Mouse (Mus musculus) urinary bladder, adult 2 months (tissue): ENCODE results near the gene Csdc2. TPM values are rescaled to one million over a fixed set of nuclear protein-coding genes. Genes with fewer than 3 reads are reported as not detected.
A peak's percentile ranks its signal among the peaks of the same experiment; 100 is the strongest.

ENCODE experiments used
- DNase-seq: peaks from one replicate; pipeline ENCODE4 v3.0.0; 2022; ENCODE audit warnings: low spot score
- polyA plus RNA-seq: library from polyadenylated mRNA; depleted of rRNA; stranded (reverse); fragments of >200 nt; gene quantifications from 2 replicates; pipeline ENCODE4 v1.2.3, GENCODE M21; 2012

The Csdc2 gene
- polyA plus RNA-seq, 1 experiment, result 20.2 TPM

DNA sequence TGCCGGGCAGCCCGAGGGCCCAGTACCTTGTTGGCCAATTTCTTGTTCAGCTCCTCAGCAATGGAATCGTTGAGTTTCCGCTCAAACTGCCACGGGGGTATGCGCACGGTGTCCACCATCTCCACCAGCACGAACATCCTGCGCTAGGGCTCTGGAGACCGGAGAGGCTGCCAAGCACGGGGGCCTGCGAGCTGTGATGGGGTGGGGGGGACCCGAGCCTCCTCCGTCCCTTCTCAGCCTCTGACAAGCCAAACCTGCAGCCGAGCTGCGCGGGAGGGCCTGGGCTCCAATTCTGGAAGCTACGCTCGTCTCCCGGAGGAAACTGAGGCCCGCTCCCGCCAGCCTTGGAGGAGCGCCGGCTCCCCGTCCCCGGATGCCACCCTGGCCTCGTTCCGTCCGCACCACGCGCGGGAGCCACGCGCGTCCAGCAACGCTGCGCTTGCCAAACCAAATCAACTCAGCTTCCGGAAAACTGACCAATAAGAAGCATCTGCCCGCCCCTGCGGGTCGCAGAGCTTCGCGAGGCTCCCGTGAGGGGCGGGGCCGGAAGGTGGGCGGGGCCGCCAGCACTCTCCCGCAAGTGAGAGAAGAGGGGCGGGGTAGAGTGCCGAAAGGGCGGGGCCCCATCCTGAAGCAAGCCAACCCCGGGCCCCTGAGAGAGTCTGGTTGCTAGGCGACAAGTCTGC is 10.7 kb upstream of the Csdc2 start, which contains the start of gene Polr3h:
Polr3h (minus strand) TSS at position 481 of the 686 bp plus-strand sequence.
- DNase-seq, result peak; percentile 68

DNA sequence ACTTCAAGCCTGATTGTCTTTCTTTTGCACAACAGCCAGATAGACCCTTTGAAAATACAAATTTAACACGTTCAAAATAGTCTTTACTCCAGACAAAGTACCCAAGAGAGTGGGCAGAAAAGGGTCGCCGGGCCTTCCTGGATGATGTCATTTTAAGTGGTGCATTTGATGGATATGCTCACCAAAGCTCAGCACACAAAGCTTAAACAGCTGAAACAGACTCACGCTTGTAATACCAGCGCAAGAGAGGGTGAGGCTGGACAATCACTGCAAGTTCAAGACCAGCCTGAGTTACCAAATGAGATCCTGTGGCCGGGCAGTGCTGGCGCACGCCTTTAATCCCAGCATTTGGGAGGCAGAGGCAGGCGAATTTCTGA is 10.1 kb upstream of the Csdc2 start:
- no peak for DNase-seq

DNA sequence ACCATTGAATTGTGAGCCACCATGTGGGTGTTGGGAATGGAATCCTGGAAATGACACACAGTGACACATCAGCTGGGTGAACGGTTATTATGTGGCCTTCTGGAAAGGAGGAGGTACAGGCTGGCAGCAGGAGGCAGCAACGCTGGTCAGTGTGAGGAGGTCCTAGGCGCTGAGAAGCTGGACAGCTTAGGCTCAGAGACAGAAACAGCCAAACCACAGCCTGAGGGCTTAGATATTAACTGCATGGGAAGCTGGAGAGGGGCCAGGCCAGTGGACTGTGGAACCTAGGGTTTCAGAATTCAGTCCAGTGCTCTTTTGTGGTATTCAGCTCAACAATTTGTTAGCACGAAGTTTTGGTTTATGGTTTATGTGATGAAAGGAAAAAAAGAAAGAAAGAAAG is 8.8 kb upstream of the Csdc2 start:
- DNase-seq, result no peak

DNA sequence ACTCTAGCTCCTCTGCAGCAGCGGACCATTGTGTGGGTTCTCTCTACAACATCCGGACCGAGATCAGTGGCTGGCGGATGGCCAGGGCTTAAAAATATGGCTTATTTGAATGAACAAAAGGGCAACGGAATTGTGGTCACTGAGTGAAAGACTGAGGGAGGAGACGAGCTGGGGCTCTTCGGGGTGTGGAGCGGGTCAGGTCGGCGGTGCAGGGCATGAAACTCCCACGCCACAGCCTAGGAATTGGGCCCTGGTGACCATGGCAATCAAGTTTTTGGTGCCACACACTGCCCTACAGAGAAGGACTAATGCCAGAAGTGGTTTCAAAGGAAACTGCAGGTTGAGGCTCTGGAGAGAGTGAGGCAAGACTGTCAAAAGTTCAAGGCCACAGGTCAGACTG is 8.3 kb upstream of the Csdc2 start:
- no peak for DNase-seq

DNA sequence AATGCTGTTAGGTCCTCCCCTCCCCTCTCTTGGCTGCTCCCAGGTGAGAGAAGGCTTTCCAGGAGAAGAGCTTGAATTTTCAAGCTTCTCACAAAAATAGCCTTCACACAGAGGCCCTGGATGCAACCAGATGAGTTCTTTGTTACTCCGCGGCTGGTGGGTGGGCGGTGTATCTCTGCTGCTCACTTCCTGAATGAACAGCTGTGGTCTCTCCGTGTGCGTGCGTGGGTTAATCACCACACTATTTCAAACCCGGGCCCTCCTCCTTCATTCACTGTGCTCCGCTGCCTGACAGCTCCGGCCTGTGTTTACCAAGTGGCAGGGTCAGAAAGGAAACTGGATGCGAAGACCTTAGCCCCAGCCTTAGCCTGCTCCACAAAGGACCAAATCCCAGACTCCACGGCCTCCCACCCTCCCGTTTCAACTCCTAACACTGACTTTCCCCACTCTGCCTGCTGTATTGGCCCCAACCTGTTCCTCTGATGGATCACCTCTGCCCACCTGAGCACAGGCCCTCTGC is 3.5 kb upstream of the Csdc2 start:
- DNase-seq, result no peak

DNA sequence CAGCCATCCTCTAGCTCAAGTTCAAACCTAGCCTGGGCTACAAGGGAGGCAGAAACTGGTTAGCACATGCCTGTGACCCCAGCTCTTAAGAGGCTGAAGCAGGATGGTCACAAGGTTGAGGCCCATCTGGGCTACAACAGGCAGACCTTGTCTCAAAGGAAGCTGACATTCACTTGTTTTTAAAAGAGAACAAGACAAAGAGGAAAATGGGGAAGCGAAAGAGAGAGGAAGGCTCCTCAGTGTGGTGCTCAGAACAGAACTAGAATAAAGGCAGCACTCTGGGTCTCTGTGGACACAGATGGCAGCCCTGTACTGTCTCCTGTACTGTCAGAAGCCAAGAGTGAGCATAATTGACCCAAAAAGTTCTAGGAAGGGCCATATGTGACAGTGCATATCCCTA is 2.6 kb upstream of the Csdc2 start:
- DNase-seq, result no peak

DNA sequence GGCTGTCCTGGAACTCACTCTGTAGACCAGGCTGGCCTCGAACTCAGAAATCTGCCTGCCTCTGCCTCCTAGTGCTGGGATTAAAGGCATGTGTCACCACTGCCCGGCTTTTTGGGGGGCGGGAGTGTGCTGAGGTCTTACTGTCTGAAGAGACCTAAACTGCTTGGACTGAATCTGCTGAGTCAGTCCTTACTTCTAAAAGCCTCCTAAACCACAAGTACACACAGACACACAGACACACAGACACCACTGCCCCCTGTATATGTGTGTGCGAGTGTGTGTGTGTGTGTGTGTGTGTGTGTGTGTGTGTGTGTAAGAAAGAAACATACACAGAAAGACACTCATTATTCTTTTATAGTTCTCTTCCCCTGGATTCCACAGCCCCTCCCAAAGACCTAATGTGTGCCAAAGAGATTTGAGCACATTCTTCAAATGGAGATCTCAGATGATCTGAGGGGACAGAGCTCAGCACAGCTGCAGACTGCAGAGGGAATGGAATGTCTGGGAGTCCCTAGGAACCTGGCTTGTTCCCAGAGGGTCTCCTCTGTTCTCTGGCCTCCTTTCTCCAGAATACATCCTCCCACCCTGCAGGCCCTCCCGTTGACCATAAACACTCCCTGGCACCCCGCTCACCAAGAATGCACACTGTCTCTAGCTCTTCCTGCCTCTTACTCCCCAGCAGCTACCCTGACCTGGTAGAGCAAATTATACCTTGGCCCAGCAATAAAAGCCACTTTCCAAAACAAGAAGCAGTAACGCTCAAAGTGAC is 506 bp upstream of the Csdc2 start:
- DNase-seq, result no peak

DNA sequence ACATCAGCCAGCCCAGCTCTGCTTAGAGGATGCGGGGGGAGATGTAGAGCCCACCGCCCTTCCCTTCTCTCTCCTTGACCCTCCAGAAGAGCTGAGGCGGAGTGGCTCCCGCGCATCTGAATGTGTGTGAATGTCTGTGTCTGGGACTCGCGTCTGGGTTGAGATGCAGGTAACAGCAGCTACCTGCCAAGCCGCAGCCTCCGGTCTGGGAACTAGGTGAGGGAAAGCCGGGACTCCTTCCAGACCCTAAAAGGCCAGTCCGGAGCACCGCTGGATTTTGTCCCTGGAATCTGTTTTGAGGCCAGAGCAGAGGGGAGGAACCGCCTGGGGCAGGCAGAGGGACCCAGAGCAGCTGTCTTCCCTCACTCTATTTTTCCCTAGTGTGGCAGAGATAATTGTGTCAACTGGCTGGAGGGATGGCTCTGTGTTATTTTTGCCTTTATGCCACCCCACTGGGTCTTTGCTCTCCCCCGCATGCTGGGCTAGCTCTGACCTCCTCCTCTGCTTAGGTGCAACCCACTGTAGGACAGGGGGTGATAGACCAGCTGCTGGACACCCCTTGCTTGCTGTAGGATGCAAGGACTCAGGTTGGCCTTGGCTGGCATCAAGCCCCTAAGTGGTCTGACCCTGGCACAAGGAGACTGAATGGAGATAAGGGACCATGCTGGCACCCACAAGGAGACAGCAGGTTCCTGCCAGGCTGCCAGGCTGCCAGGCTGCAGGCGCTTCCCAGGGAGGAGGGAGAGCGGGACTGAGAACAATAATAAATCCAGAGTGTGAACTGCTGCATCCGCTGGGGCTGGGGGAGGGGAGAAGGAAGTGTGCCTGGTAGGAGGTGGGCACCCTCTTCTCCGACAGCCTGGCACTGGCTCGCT is 776 bp downstream of the Csdc2 start:
- no peak for DNase-seq

DNA sequence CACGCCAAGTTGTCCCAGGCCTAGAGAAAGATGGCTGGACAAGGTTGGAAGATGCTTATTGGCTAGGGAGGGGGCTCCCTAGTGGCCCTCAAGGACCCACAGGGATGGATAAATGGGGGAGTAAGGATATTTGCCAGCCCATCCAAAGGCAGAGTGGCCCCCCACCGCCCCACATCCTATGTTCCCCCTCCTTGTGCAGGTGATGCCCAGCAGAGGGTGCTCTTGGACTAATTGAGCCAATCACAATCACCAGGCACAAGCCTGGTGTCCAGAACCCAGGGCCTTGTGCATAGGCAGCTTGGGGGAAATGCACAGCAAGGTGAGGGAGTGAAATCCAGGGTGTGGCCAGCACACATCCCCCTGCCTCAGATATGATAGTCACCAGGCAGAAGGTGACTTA is 1.7 kb downstream of the Csdc2 start:
- DNase-seq, result no peak

DNA sequence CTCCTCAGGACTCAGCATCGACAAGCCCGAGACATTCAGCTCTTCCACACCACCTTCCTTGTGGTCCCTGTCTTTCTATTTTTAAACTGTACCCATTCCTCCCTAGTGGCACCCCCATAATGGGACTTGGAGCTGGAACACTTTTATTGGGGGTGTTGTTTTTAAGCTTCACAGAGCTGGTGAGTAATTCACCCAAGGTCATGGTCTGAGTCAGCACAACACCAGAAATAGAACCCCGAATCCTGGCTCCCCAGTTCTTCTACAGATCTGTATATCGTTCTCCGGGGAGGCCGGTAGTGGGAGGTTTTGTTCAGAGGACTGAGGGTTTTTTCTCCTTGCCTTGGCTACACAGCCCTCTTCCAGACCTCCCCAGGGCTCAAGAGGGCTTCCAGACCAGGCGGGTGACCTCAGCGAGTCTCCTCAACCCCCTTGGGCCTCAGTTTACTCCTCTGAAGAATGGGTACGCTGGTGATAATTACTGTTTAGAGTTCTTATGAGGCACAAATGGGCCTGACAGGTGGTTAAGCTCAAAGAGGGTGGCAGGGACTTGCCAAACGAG is 2.7 kb downstream of the Csdc2 start:
- no peak for DNase-seq

DNA sequence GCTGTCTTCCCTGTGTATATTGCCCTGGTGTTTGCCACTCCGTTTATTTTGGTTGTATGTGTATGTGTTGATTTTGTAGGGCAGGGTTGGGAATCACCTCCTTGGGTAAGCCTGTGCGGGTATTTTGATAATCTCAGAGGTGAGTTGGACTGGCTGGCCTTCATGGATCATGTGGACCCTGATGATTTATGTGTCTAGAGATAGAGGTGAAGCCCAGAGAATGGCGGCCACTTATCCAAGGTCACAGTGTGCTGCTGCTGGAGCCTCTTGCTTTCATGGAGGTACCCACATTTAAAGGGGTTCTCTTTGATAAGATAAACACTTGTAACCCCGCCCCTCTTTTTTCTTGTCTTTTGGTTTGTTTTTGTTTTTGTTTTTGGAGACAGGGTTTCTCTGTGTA is 3.2 kb downstream of the Csdc2 start:
- no peak for DNase-seq

DNA sequence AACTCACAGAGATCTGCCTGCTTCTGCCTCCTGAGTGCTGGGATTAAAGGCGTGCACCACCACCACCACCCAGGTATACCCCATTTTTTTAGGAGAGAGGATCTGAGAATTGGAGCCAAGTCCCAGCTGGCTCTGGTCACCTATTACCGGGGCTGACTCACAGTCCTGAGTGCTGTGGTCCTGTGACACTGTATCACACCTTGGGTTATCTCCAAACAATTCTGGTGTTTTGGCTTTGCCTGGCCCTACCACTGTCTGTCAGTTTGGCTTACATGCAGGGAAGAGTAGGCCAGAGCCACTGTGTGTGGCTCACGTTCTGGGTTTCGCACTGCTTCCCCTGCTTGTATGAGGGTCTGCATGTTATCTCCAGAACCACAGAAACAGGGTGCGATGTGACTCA is 3.7 kb downstream of the Csdc2 start:
- DNase-seq, result no peak

DNA sequence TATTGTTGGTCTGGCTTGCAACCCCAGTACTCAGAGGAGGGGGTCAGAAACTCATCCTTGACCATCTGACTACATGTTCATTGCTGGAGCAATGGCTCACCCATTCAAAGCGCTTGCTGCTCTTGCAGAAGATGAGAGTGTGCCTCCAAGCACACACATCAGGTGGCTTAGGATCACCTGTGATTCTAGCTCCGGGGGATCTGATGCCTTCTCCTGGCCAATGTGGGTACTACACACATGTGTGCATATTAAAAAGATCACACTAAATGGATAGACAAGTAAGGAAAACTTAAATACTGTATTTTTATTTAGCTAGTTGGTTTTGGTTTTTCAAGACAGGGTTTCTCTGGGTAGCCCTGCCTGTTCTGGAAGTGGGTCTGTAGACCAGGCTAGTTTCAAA is 4.5 kb downstream of the Csdc2 start:
- DNase-seq, result no peak

DNA sequence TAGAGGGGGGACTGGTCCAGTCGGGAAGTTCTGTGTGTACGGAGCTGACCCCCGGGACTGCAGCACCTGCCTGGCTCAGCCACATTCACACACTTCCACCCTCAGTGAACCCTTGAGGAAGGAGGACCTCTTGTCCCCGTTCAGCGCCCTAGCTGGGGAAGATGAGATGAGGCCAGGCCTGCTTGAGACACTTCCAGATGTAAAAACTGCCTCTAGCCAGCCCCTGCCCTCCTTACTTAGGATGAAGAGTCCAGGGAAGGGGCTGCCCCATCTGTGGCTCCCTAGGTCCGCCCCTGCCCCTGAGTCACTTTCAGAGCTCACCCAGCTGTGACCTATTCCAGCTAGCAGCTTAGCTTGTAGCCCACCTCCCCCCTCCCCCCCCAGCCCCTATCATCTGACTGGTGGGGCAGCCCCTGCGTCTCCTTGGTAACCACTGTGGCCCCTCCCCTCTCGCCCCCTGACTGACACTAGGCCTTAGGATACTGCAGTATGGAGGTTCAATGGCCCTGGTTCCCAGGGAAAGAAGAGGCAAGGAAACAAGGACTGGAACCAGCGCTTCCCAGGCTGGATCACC is 6.7 kb downstream of the Csdc2 start:
- no peak for DNase-seq

DNA sequence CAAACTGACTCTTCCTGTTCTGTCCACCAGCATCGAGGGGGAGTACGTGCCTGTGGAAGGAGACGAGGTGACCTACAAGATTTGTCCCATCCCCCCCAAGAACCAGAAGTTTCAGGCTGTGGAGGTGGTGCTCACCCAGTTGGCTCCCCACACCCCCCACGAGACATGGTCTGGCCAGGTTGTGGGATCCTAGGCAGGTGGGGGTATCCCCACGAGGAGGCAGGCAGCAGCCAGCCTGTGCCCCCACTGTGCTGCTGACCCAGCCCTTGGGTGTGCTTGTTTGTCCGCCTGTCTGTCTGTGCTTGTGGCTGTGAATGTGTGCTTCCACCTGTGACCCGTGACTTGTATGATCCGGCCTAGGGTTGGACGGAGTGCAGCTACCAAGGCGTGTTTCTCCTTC is 12.5 kb downstream of the Csdc2 start:
- DNase-seq, result no peak

DNA sequence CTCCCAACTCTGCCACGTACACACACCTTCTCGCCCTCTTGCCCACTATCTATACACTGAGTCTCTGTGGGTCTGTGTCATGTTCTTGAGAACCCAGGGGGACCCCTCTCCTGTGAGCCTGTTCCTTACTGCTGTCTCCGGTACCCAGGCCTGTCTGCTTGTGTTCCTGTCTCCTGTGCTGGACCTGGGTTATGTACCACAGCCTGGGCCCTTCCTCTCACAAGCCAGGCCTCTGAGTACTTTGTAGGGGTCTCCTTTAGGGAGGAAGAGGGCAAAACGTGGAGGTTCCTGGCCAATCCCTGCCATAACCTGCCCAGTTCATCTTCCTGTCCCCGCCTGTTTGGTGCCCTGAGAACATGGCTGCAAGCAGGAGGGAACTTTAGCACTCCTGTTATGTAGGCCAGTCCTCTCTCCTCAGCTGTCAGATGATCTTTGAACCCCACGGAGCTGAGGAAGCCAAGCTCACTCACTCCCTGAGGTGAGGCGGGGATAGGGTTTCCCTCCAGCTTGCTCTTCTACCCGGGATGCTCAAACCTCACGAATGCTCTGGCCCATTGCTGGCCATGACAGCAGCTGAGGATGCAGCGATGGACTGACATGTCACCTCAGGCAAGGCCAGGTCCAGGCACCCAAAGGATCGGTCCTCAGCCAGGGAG is 13.0 kb downstream of the Csdc2 start:
- no peak for DNase-seq

DNA sequence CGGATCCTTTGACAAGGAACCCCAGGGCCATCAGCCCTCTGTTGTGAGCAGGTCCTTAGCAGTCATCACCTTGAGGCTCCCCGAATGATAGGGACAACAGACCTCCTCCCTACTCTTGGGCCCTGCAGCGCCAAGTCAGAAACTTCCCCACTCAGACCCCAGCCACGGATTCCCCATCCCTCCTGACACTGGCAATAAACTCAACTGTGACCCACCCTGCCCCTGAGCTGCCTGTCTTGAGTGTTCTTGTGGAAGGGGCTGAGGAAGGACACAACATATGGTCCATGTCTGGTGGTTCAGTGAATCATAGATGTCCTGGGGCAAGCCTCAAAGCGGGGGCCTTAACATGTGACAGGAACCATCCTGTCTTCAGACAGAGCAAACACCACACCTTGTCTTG is 14.2 kb downstream of the Csdc2 start:
- DNase-seq, result no peak

DNA sequence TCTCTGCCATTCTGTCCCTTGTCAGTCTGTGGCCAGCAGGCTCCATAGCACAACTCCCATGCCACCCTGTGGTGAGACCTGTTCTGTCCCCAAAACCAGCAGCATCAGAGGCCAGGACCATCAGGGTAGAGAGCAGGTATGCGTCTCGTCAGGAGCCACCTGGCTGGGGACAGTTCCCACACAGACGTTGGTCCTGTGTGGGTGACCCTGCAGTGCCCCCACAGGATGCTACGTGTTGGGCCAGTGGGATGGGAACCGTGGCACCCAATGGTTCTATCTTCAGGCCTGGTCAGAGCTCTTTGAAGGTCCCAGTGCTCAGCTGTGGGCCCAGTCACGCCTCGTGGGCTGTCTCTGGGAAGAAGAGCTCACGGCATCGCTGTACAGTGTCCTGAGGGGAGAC is 14.6 kb downstream of the Csdc2 start:
- no peak for DNase-seq

DNA sequence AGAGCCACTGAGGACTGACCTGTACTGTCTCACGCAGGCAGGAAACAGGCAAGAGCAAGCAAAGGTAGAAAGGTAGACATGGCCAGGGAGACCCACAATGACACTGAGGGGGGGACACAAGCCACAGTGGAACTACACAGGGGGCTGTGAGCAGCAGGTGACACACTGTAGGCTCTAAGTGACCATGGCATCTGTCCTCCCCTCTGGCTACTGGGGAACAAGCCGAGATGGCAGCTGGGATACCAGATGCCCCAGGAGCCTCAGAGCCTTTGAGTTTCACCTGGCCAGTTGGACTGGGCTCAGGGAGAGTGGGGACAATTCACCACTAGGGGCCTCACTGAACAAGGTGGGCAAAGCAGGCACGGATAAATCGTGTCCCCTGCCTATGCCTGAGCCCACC is 15.8 kb downstream of the Csdc2 start:
- no peak for DNase-seq

DNA sequence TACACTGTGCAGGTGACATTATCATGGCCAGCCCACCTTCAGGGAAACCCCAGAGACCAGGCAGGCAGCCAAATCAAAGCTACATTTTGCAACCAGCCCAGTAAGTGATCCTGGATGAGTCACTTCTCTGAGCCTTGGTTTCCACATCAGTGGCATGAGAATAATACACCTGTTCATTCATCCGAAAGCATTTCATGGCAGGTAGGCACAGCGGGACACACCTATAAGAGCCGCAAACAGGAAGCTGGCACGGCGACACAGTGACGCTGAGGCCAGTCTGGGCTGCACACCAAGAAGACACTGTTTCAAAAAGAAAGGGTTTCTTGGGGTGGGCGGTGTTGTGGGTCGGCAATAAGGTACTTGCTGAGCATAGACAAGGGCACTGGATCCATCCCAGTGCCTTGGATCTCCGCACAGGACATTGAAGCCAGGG is 17.6 kb downstream of the Csdc2 start:
- no peak for DNase-seq

DNA sequence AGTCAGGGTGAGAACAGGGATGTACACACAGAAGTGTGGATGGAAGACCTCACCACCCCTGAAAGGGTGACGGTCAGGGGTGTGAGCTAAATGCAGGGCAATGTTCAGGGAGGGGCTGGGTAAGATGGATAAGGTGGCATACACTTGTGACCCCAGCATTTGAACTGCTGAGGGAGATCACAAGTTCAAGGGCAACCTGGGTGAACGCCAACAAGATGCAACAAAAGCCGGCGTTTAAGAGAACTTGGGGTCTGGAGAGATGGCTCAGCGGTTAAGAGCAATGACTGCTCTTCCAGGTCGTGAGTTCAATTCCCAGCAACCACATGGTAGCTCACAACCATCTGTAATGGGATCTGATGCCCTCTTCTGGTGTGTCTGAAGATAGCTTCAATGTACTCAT is 18.2 kb downstream of the Csdc2 start:
- DNase-seq, result no peak
